Mouse (Mus musculus) ZHBTc4 (cell line): Measurements from ENCODE around the gene Gm28036.
"Not testable (repeated sequence)": the region's sequence is repeated elsewhere in the genome, so short reads cannot be mapped to it uniquely, and the experiment has no call there.

ENCODE experiments used
- DNase-seq: peaks from one replicate; pipeline ENCODE4 v3.0.0-alpha.2; 2011; ENCODE audit warnings: low read depth, low spot score

Gm28036 gene

GRCm38 (mm10) chr2:156126992-156127391, at the start of gene Gm28036:
TSS of gene Gm28036 (minus strand) at chr2:156127092.
- DNase-seq, result no peak

DNA sequence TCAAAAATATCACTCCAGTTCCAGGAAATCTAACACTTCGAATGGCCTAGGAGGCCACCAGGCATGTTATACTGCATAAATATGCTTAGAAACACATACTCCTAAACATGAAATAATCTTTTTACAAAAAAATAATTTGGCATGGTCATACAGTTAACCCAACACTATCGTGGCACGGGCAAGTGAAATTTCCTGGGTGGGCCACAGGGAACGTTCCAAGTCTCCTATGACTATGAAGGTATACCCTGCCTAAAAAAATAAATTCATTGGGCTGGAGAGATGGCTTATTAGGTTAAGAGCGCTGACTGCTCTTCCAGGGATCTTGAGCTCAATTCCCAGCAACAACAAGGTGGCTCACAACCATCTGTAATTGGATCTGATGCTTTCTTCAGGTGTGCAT, 39.7 kb upstream of the Gm28036 start:
- DNase-seq, result no peak

DNA sequence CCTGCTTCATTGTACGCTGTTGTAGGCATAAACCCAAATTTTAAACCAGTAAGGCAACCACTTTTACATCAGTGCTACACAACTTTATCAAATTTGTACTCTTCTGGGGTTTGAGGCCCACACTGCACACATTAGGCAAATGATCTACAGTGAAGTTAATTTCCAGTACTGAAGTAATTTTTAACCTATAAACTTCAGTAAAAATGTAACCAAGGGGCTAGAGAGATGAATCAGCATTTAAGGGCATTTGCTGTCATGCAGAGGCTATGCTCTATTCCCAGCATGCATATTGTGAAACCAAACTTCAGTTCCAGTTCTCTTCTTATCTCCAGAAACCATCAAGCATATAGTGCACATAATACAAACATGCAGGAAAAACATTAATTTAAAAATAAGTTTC, 38.6 kb upstream of the Gm28036 start:
- DNase-seq, result no peak

- no peak for DNase-seq
Measured at GRCm38 (mm10) chr2:156151538-156151937, 24.6 kb upstream of the Gm28036 start.

GRCm38 (mm10) chr2:156147316-156147915, 20.5 kb upstream of the Gm28036 start:
- no peak for DNase-seq

- no peak for DNase-seq
Measured at GRCm38 (mm10) chr2:156146272-156146989, 19.5 kb upstream of the Gm28036 start.

DNA sequence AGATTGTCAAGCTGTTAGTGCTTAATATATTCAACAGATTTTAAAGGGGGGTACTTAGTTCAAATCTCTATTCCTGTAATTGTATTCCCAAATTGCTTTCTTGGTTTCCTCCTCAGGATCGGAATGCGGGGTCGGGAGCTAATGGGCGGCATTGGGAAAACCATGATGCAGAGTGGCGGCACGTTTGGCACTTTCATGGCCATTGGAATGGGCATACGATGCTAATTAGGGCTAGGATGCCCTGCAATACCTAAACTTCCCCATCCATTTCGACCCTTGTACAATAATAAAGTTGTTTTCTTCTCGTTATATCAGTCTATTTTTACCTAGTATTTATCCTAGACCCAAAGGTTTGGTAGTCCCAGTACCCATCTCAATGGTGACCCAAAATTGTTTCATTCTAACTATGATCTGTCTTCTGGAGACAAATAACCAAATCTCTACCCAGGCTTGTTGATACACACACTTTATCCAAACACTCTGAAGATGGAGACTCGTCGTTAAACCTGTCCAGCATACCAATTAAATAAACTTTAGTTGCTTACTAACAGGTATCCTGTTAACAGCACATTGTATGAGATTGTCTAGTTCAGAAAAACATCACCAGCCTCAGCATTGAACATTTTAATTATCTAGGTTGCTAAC, 18.7 kb upstream of the Gm28036 start:
- DNase-seq, result no peak

DNA sequence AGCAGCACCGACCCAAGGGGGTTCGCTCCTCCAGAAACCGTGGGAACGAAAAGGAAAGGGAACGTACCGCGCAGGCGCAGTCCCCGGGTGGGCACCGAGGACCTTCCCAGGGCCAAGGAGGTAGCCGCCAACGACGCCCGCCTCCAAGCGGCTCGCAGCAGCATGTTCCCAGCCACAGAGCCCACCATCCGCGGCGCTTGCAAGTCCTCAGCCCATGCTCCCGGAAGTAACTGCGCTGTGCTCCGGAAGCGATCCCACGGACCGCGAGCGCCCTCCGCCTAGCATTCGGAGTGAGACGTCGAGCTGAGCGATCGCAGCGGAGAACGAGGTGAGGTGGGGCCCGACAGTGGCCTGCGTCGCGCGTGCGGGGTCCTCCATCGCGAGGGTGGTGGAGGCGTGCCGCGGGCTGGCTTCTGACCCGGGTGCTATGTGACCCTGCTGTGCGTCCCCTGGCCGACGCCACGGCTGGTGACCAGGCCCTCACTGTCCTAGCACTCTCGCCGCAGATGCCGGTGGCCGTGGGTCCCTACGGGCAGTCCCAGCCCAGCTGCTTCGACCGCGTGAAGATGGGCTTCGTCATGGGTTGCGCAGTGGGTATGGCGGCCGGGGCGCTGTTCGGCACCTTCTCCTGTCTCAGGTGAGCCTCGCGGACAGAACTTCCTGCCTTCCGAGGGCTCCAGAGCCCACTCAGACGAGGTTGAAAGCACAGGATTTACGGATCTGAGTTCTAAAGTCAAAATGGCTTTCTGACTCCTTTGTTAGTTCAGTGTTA, 17.2 kb upstream of the Gm28036 start, which contains the start of the genes Romo1 and Nfs1:
Romo1 (plus strand) TSS at position 87 of the 772 bp plus-strand sequence.
Nfs1 (minus strand) TSS at position 234 of the 772 bp plus-strand sequence.
- DNase-seq, result peak; percentile 96

DNA sequence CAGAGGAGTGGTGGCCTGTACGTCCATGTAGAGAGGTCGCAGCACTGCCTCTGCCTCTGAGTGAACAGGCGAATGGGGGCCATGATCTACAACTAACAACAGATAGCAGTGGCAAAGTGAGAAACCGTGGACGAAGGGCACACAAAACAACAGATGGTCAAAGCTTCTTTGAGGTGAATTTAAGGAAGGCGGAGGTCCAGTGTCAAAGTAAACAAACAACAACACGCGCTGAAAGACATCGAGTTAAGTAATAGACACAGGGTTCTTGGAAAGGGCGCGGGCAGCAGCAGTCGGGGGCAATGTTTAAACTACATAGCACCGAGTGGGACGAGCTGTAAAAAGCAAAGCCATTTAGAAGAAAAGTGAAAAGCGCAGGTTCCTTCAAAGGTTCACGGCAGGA, 16.5 kb upstream of the Gm28036 start:
- no peak for DNase-seq

GRCm38 (mm10) chr2:156142820-156143219, 15.9 kb upstream of the Gm28036 start:
- DNase-seq, result no peak

DNA sequence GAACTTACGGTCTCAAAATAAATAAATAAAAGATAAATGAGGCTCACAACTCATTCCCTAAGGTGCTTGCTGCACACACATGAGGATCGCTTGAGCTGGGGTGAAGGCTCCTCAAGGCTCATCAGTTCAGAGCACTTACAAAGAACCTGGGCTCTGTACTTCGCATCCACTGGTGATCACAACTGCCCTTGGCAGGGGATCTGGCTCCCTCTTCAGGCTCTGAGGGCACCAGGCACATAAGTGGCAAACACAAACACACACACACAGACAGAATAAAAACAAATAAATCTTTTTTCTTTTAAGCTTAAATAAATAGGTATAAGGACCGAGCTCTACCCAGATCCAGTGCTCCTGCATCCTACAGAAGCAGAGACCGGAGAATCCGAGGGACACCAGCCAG, 8.8 kb upstream of the Gm28036 start:
- no peak for DNase-seq

- peak; percentile 75 for DNase-seq
Measured at GRCm38 (mm10) chr2:156134161-156134560, 7.3 kb upstream of the Gm28036 start.

GRCm38 (mm10) chr2:156123731-156124130, 3.2 kb downstream of the Gm28036 start:
- DNase-seq, result no peak

DNA sequence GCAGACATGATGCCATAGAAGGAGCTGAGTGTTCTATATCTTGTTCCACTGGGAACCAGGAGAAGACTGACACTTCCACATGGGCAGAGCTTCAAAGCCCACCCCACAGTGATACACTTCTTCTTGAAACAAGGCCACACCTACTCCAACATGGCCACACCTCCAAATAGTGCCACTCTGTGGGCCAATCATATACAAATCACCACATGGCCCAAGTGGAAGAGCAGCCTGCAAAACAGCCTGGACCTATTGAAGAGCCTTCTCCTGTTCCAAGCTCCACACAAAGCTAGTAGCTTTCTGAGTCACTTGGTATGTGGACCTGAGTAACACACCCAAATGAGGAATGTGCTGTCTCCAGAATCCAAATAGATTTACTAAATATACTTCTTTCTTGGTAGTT, 7.3 kb downstream of the Gm28036 start:
- DNase-seq, result no peak

DNA sequence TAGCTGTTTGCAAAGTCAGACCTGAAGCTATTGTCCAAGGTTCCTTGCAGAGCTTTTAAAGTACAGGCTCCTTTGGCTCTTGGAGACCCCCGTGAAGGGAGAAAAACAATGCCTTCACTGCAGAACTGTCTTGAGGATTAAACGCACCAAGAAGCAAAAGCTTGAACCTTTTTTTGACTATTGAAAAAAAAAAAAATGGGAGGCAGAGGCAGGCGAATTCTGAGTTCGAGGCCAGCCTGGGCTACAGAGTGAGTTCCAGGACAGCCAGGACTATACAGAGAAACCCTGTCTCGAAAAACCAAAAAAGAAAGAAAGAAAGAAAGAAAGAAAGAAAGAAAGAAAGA, 14.8 kb downstream of the Gm28036 start:
- DNase-seq, result not testable (repeated sequence)

DNA sequence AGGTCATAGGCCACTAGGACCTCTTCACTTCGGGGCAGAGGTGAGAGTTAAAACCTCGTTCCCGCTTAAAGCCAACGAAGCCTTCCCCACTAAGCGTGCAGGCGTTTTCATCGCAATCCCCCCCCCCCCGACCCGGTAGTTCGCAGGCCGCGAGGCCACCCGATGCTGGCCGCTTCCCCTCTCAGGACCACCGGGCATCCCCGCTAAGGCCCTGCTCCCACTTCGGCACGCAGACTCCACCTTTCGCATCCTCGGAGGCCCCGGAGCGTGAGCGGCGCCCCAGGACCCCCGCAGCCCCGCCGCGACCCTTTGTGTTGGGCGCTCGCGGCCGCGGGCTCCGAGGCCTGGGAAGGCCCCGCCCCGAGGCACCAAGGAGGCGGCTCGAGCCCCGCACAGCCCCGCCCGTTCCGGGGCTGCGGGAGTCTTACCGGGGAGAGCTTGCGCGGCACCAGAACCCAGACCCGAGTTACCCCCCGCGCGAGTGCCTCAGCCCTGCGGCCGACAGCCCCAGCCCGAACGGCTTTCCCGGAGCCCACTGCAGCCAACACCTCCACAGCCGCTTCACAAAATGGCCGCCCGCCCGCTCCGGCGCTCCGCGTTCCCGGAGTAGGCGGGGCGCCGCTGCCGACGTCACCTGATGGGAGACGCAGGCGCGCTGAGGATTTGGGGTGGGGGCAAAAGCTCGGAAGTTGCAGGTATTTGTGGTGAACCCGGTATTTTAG, 15.4 kb downstream of the Gm28036 start, which contains the start of the genes Cpne1 and Rbm12:
Cpne1 (minus strand) TSS at position 608 of the 722 bp plus-strand sequence.
Rbm12 (minus strand) TSS at position 621 of the 722 bp plus-strand sequence.
- DNase-seq, result peak; percentile 97

- DNase-seq, result peak; percentile 80
Measured at GRCm38 (mm10) chr2:156110627-156111357, 16.1 kb downstream of the Gm28036 start.

GRCm38 (mm10) chr2:156091926-156092325, 35.0 kb downstream of the Gm28036 start:
- no peak for DNase-seq

GRCm38 (mm10) chr2:156089799-156090198, 37.1 kb downstream of the Gm28036 start:
- no peak for DNase-seq

DNA sequence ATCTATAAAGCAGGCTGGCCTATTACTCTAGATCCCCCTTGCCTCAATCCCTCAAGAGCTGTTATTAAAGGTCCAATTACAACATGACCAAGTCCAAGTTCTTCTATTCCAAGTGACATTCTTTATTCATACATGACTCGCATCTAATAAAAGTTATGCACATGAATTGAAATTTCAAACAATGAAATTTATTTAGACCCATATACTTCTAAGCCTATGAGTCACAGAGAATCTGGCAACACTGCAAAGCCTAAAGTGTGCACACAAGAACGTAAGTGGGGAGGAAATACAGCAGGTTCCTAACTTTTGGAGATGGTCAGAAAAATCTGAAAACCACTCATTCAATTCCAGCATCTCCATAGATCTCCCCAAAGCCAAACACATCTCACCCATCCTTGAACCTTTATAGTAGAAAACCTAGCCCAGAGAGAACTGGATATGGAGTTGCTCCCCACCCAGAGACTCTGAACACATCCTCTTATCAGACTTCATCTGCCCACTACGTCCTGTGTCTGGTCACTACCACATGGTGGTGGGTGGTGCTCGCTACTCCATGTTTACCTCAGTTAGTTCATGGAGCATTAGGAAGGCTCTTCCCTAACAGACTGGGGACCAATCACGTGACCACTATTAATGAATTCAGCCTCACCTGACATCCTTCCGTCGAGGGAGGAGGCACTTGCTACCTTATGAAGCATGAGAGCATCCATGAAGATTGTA, 39.3 kb downstream of the Gm28036 start:
- no peak for DNase-seq
